Mouse (Mus musculus): ENCODE measurements around the gene Plekhg4.
A peak's percentile ranks its signal among the peaks of the same experiment; 100 is the strongest.

The Plekhg4 gene

DNA sequence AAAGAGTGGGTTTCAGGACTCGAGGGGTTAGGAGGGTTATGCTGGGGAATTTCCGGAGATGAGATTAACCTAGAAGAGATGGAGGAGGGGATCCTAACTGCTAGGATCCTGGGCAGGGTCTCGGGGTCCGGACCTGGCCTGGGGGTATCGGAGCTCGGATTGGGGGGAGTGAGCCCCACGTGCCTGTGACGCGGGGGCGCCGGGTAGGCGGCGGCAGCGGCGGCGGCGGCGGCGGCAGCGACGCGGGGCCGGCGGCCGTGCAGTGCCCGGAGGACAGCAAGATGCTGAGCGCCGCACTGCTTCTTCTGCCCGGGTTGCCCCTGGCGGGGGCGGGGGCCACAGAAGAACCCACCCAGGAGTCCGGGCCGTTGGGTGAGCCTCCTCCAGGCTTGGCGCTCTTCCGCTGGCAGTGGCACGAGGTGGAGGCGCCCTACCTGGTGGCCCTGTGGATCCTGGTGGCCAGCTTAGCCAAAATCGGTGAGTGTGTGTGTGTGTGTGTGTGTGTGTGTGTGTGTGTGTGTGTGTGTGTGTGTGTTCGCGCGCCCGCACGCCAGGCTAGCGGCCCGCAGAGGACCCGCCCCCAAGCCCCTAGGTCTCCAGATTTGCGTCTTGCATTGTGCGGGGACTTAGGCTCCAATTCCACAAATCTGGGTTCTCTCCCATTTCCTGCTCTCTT lies 23.8 kb upstream of the Plekhg4 start:
- peak; percentile 56 for DNase-seq (ENCODE audit: low spot score)

DNA sequence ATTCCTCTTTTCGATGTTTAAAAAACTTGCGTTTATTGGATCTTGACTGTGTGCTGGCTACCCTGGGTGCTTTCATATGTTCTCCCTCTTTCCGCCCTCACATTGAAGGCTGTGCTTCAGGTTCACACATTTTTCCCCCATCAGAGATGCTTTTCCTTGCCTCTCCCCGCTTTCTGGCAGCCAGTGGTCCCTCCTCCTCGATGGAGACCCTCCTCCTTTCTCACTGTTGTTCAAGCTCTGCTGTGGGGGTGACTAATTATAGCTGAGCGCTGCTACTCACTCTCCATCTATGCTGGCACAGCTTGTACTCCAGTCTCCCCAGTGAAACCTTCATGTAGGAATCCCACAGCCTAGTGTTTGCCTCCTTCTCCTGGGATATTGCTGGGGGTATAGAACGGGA lies 22.9 kb upstream of the Plekhg4 start:
- no peak for DNase-seq (ENCODE audit: low spot score)

DNA sequence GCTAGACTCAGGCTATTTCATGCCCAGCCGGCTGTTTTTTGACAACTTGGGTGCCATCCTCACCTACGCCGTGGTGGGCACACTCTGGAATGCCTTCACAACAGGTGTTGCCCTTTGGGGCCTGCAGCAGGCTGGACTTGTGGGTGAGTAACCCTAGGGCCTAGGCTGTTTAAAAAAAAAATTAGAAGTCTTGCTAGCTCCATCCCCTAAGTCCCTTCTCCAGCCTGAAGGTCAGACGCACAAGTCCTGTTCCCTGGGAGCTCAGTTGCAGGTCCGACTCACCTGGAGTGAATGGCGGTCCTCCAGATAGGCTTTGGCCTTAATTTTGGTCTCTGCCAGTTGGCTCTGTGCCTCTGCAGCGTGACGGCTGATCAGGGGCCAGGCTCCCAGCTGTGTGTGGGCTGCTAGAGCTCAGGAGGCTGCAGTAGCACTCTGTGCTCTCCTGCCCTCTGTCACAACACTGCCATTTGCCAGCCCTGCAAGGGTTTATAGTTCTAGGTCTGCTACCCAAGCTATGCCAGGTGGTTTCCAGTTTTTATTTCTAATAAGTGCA lies 19.4 kb upstream of the Plekhg4 start:
- DNase-seq (ENCODE audit: low spot score) = no peak

DNA sequence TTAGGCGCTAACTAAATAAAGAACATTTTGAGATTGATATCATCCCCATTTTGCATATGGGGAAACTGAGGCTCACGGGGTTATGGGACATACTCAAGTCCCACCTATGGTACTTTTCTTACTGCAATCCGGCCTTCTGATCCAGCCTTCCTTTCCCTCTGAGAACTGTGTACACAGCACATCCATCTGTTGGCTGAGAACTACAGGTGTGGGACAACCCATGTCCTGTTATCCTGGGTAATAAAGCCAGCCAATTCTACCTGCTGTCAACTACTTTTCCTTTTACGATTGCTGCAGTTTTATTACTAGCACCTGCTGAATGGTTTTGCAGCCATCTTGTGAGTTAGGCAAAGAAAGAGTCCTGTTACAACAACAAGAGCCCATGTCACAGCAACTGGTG lies 18.5 kb upstream of the Plekhg4 start:
- no peak for DNase-seq (ENCODE audit: low spot score)

DNA sequence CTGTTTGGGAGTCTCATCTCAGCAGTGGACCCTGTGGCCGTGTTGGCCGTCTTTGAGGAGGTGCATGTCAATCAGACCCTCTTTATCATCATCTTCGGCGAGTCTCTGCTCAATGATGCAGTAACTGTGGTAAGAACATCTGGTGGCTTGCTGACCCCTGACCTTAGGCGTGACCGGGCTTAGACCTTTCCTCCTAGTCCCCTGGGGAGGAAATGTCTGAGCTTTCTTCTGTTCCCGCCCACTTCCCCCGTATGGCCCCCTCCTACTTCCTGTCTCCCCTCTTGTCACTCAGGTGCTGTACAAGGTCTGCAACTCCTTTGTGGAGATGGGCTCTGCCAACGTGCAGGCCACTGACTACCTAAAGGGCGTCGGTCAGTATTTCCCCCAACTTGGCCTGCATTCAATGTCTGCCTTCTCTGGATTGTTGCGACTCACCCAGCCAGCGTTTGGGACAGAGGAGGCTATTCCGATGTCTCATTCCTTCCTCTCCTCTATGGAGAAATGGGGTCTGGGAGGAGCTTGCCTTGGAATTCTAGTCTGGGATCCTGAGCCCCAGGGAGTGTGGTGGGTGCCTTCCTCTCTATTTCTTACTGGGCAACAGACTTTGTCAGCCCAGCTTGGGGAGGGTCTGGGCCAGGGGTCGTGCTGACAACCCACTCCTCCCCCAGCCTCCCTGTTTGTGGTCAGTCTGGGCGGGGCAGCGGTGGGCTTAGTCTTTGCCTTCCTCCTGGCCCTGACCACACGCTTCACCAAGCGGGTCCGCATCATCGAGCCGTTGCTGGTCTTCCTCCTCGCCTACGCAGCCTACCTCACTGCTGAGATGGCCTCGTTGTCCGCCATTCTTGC lies 17.7 kb upstream of the Plekhg4 start:
- no peak for DNase-seq (ENCODE audit: low spot score)

DNA sequence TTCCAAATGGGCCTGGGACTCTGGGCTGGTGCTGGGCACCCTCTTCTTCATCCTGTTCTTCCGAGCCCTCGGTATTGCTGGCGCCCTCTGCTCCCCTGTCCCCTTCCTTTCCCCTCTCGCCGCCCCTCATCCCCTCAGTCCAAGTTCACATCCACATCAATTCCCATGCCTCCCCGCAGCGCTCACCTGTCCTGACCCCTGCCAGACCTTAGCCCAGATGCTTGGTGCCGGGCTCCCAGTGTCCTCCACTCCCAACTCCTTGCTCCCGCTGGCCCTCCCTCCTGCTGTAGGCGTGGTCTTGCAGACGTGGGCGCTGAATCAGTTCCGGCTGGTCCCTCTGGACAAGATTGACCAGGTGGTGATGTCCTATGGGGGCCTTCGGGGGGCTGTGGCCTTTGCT lies 16.4 kb upstream of the Plekhg4 start:
- DNase-seq (ENCODE audit: low spot score) = no peak

DNA sequence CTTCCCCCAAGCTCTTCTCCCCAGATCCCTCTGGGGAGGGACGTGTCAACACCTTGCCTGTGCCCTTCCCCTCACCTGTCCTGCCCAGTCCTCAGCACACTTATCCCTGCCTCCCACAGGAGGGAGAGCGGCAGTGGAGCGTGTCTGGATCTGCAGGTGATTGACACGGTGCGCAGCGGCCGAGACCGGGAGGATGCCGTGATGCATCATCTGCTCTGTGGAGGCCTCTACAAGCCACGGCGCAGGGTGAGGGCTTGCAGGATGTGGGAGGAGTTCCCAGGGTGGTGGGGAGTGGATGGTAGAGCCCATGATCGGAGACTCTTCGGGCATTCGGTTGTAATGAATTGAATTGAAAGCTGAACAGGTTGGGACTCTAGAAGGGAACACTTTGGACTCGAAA lies 13.9 kb upstream of the Plekhg4 start:
- DNase-seq (ENCODE audit: low spot score) = no peak

DNA sequence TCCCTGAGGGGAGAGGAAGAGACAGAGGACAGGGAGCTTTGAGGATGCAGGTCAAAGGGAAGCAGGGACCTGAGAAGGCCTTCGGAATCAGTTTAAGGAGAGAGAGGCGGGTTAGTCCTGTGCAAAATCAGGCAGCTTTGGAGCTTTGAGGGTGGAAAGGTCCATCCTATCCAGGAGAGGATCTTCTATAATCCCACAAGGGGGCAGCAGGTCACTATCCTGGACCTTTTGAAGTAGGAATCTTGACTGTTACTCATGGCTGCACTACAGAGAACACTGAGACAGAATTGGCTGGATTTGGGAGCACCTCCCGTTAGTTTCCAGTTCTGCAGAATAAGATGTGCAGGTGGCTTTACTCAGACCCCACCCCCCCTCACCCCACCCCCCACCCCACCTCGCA lies 13.4 kb upstream of the Plekhg4 start:
- DNase-seq (ENCODE audit: low spot score) = peak; percentile 79

DNA sequence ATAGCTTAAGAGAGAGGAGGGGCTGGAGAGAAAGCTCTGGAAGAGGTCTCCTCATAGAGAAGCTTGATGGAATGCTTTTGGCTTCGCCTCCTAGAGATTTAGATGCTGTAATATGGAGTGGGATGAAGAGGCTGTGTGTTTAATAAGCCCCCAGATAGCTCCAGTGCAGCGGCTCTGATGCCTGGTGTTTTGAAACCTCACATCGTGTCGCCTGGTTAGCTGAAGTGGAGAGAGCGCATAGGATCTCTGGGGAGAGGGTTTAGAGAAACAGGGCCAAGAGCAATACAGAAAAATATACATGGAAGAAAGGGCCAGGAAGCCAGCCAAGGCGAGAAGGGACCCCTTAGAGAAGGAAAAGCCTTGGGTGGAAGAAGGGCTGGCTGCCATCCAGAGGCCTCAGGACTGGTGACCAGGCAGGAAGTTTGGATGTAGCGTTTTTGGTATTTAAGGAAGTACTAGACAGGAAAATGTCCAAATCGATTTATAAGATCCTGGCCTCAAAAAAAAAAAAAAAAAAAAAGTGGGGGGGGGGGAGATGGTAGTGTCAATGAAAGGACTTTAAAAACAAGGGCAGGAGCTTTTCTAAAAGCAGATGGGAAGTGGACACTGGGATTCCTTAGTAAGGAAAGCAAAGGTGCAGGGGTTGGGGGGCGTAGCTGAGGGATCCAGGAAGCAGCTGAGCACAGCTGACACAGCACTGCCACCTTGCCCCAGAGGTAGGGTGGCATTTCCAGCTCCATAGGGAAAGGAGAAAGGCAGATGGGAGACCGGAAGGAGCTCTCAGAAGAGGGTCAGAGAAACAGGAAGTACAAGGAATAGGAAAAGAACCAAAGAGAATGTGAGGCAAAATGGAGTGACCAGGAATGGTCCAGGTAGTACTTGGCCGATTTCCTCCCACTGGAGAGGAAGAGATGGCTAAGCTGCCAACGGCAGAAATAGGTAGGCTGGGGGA lies 11.0 kb upstream of the Plekhg4 start:
- no peak for DNase-seq (ENCODE audit: low spot score)

DNA sequence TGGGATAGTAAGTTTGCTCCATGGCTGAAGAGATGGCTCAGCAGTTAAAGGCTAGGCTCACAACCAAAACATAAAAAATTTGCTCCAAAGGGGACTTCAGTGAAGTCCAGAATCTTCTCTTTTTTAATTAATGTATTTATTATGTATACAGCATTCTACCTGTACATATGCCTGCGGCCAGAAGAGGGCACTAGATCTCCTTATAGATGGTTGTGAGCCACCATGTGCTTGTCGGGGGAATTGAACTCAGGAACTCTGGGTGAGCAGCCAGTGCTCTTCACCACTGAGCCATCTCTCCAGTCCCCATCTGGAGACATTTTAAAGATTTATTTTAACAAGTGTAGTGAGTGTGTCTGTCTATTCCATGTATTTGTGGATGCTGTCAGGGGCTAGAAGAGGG lies 6.0 kb upstream of the Plekhg4 start:
- DNase-seq (ENCODE audit: low spot score) = peak; percentile 31

DNA sequence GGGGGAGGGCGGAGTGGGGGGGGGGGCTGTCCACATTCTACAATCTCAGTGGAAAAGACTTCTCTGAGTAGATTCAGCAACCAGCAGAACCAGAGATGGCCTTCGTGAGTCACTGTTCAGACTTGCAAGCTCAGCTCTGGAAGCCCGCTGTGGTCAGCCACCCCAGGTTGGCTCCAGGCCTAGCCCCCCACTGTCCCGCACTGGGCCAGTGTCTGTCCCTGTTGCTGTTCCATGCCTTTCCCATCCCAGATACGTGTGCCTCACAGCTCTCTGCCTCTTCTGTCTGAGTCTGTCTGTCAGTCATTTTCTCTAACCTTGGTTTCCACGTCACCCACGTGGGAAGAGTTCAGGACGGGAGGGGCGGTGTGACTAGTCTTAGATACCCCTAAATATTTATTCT lies 601 bp upstream of the Plekhg4 start:
- no peak for DNase-seq (ENCODE audit: low spot score)

DNA sequence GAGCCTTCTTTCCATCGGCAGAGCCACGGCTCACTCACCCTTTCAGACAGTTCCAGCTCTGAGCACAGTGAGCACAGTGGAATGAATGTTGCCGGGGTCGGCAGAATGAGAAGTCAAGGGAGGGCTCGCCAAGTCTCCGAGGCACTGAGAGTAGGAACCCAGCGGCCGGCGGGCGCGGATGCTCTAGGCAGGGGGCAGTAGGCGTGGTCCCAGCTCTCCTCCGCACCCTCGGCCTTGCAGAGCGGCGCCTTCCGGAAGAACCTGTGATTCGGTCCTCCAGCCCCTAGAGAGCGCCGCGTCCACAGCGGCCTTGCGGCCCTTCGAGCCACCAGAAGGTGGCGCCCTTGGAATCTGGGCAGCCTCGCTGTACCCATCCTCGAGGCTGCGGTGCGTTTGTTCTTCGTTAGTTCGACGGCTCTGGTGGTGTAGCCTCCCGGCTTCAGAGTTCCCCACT lies 1.5 kb downstream of the Plekhg4 start:
- peak; percentile 59 for DNase-seq (ENCODE audit: low spot score)

DNA sequence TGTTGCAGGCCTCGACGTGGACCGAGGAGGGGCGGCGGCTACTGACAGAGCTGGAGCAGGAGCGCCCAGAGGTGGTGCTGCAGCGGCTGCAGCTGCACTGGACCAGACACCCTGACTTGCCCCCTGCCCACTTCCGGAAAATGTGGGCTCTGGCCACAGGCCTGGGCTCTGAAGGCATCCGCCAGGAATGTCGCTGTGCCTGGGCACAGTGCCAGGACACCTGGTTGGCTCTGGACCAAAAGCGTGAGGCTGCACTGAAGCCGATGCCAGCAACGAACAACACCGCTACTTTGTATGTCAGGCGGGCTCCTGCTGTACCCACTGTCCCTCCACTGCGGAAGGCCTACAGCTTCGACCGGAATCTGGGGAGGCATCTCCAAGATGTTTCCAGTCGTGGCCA lies 5.6 kb downstream of the Plekhg4 start:
- DNase-seq (ENCODE audit: low spot score) = no peak

DNA sequence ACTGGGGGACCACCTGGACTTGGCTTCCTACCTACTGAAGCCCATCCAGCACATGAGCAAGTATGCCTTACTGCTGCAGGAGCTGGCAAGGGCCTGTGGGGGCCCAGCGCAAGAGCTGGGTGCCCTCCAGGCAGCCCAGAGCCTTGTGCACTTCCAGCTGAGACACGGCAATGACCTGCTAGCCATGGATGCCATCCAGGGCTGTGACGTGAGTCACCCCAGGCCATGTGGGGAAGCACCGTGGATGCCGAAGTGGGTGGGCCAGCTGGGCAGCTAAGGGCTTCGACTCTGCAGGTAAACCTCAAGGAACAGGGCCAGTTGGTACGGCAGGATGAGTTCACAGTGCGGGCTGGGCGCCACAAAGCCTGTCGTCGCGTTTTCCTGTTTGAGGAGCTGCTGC lies 7.2 kb downstream of the Plekhg4 start:
- no peak for DNase-seq (ENCODE audit: low spot score)

DNA sequence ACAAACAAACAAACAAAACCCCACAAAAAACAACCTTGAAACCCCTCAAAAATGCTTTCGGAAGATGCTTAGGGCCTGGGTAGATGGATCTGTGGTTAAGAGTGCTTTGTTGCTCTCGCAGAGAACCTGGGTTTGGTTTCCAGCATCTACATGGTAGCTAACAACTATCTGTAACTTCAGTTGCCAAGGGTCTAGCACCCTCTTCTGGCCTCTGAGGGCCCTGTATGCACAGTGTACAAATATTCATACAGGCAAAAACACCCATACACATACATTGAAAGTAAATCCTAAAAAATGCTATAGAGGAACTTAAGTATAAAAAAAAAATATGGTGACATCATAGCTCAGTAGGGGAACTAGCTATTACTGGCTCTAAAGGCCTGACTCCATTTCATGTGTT lies 11.0 kb downstream of the Plekhg4 start:
- no peak for DNase-seq (ENCODE audit: low spot score)

DNA sequence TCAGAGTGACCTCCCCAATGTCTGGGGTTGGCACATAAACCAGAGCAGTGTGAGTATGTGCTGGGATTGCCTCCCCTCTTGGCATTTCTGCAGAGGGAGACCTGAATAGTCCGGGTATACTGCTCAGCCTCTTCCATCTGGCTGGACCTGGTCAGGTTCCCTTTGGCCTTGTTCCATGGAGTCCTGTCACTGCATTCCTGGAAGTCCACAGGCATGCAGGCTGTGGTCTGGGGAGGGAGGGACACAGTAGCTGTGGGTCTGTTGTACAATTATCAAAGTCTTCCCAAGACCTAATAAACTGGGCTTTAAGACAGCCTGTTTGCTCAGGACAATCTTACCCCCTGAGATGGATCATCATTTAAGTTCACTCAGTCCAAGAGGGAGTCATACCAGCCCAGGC lies 14.1 kb downstream of the Plekhg4 start:
- DNase-seq (ENCODE audit: low spot score) = no peak

DNA sequence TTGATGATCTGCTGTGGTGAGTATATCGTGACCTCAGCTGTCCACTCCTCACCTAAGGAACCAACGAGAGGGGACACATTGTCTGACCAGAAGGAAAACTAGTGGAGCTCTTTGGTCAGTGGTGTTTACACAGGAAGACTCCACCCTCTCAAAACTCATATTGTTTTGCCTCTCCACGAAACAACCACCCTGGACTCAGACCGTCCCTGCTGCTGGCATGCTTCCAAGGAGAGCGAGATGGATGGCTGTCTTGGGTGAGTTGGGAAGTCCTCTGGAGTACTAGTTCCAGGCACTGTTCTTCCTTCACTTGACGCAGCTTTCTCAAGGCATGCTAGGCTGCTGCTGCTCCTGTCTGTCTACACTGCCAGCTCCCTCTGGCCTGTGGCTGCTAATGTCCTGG lies 16.0 kb downstream of the Plekhg4 start:
- no peak for DNase-seq (ENCODE audit: low spot score)

DNA sequence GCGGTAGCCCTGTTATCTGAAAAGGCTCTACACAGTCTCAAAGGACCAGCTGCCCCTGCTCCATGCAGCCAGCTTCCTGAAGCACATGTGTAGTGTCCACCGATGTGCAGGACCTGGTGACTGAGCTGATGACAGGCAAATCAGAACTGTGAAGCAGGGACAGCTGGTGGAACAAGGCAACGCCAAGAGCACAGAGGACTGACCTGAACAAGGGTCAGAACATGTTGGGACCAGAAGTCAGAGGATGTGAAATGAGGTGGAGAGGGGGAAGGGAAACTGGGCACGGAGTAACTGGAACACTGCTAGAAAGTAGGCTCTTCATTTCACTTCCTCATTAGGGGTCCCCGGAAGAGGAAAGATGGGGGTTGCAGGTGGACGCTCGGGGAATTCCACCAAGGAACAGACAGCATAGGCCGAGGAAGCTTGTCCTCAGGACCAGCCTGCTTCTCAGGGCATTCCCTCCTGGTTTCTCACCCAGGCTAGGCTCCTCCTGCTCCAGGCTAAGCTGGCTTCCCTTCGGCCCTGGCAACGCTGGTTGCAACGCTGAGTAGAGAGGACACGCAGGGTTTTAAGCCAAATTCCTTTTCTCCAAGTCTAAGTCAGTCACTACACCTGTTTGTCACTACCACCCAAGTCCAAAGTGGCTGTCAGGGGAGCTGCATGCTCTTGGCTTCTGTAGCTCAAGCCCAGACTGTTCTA lies 20.2 kb downstream of the Plekhg4 start:
- no peak for DNase-seq (ENCODE audit: low spot score)

DNA sequence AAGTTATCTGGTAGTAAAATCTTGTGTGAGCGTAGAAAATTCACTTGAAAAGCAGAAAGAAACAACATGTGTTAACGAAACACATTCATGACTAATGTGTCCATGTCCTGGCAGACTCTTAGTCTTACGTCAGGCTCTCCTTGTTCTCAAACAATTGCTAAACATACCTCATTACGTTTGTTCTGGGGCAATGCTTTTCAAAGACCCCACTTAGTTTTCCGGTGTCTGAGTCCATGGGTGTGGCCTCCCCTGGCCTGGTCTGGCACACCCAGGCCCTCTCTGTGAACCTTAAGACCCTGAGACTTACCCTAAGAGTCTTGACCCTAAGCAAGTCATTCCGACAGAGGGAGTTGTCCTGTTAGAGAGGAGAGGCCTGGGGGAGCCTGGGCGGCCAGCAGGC lies 20.8 kb downstream of the Plekhg4 start:
- no peak for DNase-seq (ENCODE audit: low spot score)

DNA sequence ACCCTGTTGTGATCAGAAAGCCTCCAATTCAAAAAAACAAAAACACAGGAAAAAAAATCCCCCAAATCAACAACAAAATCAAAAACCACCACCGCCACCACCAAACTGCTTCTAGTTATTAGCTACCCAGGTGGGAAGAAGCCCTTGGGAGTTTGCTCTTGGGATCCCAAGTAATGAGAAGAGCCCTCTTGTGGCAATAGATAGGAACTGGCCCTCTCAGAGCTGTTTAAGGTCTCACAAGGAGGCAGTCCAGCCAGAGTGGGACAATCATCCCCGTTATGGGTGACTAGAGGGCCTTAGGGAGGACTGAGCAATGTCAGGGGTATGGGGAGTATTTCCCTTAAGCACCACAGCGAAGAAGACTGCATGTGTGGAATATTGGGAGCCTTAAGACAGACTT lies 24.7 kb downstream of the Plekhg4 start:
- DNase-seq (ENCODE audit: low spot score) = peak; percentile 77

DNA sequence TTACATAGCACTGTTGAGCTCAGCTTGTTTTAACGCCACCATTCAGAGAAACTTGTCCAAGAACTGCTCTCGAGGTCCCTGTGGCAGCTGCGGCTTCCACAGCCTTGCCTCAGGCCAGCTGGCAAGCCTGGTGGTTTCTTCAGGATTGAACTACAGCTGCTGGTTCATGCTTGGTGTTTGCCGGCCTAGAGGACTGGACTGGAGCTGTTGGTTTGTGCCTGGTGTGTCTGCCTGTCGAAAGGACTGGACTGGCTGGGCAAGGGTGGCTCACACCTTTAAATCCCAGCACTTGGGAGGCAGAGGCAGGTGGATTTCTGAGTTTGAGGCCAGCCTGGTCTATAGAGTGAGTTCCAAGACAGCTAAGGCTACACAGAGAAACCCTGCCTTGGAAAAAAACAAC lies 26.9 kb downstream of the Plekhg4 start:
- no peak for DNase-seq (ENCODE audit: low spot score)

DNA sequence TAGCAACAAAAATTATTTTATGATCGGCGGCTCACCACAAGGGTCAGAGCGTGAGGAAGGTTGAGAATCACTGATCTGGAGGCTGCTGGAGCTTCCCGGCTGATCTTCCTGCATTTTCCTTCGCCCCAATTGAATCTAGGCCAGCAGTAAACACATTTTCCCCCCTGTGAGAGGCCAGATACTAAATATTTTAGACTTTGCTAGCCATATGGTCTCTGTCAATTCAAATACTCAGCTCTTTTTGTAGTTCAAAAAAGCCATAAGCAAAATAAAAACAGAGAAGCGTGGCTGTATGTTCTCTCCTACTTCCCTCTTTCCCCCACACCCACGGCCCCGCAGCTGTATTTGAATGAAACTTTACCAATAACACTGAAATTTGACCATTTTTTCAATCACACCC lies 30.4 kb downstream of the Plekhg4 start:
- no peak for DNase-seq (ENCODE audit: low spot score)
